Mouse (Mus musculus) spleen, postnatal 14 days (tissue): ENCODE measurements around the gene Arsj.

Experiments
- DNase-seq, 2 experiments: peaks; one replicate each; pipeline ENCODE4 v3.0.0; 2021 to 2022; ENCODE audit warnings: low spot score in 2 of 2

Arsj gene

DNA sequence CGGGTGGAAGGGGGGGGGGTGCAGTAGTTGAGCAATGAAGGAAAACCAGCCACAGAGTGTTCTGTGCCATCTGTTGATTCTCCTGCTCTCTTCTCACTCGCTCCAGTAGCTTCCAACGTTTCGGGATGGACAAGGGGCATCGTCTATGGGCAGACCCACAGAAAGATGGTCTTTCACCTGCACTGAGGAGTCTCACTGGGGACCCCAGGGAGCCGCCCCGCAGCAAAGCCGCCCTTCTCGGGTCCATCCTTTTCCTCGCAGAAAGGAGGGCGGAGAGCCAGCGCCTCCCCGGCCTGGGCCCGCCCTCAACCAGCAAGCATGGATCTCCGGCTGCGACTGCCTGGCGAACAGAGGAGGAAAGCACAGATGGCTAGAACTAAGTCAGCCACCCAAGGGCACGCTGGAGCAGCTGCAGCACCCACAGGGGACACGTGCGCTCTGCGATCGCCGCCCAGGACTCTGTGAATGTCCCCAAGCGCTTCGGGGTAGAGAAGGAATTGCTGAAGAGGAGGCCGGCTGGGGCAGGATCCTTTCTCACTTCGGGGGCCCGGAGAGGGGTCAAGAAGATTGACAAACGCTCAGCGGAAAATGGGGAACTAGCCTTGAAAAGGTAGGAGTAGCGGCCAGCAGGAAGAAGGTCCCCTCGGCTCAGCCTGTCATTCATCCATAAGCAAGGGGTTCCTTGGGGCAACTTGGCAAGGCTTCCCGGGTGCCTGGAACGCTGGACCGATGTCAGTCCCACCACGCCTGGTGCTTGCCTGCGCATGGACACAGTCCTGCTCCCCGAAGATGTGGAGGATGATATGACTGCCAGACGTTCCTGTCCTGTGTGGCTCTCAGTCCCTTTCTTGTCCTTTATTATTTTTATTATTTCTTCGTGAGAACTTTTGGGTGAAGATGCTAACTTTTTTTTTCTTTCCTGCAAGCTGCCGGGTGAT, at the start of gene Arsj:
Gene Arsj, plus strand, starts transcription at position 117 of the 938 bp plus-strand sequence.
- no peak for DNase-seq

- DNase-seq = no peak
Measured at GRCm38 (mm10) chr3:126324872-126325498, 38.5 kb upstream of the Arsj start.

DNA sequence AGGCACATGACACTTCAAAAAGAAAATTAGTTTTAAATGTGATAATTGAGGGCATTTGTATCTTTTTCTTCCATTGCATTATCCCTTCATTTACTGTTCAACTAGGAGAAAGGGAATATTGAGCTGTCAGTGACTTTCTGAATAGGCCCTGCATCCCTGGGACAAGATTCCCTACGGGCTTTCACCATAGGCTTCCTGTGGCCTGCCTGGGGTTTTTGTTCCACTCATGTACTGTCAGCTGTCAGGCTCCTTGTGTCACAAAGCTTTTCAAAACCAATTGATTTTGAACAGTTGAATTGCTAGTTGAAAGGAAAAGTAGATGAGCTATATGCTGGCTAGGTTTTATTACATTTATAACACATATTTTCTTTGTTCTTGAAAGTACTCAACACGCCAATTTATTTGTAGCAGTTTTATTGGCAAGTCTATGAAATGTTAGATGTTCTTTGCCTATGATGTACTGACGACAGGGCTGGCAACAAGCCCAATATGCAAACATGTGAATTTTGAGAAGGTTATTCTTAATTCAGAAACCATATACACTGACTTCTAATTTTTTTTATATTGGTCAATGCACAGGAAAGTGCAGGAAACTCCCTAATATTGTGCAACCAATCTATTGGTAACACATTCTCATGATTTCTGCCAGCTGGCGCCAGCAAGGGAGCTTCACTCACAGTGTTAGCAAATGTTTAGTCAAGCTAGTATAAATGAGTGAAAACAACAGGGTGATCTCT, 37.4 kb upstream of the Arsj start:
- no peak for DNase-seq

- DNase-seq = no peak
Measured at GRCm38 (mm10) chr3:126326628-126327325, 36.7 kb upstream of the Arsj start.

GRCm38 (mm10) chr3:126335329-126335728, 28.2 kb upstream of the Arsj start:
- no peak for DNase-seq

DNA sequence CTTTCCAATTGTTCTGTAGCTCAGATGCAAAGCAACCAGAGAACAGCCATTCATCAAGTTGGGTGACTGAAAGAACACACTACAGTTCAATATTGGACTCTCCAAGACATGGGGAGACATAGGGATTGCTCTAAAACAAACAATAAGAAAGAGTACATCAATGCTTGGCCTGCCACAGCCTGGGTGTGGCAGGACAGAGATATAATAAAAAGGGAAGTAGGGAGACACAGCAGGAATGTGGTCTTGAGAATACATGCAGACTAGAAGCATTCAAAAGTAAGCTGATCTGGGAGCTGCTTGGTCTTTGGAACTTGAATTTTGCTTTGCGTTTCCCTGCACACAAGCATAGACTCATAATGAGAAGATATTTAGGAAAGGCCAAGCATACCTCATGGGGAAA, 18.7 kb upstream of the Arsj start:
- no peak for DNase-seq

DNA sequence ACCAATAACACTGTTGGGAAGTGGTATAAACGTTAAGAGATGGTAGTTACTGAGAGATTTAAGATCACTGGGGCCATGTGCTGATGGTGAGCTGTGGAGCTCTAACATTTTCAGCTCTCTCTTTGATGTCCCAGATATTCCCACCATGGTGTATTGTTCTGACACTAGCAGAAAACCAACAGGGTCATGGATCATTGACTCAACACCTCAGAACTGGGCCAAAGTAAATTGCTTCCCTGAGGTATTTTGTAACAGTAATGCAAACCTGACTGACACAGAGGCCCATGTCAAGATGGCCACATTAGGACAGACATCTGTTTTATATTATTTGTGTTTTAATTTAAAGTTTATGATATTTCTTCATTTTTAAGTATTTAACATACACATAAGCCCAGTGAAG, 3.7 kb upstream of the Arsj start:
- DNase-seq = no peak

- no peak for DNase-seq
Measured at GRCm38 (mm10) chr3:126362392-126362791, 1.1 kb upstream of the Arsj start.

DNA sequence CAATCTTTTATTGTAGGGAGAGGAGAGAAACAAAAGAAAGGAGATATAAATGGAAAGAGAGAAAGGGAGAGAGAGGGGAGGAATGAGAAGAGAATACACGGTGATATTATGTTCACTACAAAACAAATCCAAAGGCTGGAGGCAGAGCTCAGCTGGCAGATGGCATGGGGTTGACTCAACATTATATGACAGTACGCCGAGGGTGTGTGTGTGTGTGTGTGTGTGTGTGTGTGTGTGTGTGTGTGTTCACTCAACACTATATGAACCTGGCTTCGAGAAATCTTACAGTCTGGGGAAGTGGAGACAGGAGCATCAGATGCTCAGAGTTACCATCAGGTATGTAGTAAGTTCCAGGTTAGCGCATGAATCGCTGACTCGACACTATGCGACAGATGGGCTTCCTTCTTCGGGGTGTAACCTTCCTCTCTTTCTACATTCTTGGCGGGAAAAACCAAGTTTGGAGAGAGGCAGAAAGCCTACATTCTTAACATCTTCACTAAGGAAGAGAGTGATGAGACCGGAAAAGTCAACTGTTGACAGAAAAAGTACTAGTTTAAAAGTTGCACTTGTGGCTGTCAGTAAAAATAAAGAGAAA, 456 bp upstream of the Arsj start:
- DNase-seq = no peak

- DNase-seq = no peak
Measured at GRCm38 (mm10) chr3:126364555-126364954, 1.1 kb downstream of the Arsj start.

DNA sequence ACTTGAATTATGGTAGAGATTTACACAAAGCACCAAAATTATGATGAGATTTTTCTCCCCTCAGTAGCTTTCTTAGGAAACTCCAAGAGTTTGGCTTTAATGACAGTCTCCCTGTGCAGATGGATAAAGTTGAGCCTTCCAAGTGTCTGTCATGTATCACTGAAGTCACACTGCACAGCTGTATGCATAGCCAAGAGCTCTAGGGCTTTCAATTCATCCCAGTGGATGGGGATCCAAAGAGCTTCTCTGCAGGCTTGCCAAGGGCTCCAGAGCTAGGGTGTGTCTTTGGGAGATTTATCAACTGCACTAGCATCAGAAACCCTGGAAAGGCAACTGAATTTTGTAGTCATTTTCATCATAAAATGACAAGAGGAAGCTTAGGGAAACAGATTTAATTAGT, 7.1 kb downstream of the Arsj start:
- DNase-seq = no peak

DNA sequence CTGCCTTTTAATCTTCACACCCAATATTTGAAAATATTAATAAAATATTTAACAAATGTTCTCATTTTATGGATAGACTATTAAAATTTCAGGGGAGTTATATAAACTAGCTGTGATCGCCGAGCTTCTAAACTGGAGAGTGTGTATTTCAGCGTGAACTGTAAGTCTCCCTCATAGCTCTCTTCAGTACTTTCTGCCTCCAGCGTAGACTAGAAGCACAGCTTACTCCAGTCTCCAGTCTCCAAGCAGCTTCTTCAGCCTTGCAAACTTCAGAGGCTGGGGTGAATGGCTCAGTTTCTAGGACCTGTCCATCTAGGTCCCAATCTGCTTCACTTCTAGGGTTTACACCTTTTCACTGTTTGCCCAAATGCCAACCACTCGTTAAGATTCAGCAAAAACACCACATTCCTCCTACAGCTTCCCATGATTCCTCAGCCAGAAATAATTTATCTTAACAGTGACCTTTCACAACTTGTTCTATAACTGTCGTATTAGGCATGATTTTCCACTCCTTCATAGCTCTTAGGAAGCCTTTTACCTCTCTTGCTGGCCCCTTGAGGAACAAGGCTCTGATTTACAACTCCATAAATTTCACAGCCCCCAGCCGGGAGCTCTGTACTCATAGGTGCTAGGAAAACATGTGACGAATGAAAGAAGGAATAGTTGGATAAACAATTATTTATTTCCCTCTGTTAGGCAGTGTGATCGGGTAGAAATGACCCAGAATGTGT, 9.5 kb downstream of the Arsj start:
- no peak for DNase-seq

- DNase-seq = no peak
Measured at GRCm38 (mm10) chr3:126373721-126374120, 10.2 kb downstream of the Arsj start.

- DNase-seq = no peak
Measured at GRCm38 (mm10) chr3:126379252-126379651, 15.8 kb downstream of the Arsj start.

GRCm38 (mm10) chr3:126379702-126380101, 16.2 kb downstream of the Arsj start:
- no peak for DNase-seq

DNA sequence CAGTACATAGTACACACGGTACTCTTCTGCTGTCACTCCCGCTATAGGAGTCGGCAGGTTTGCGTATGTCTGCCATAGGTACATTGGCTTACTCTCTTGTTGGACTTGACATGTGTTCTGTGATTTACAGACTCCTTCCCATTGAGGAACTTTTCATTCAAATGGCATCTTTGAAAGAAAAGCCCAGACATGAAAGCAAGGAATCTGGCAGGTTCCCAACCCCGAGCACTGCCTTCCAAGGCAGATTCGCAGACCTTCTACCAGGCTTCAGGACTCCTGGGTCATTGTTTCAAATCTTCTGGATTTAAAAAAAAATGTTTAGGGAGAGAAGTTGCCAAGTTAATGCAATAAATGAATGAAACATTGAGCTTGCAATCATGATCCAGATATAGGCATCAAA, 19.8 kb downstream of the Arsj start:
- DNase-seq = no peak

DNA sequence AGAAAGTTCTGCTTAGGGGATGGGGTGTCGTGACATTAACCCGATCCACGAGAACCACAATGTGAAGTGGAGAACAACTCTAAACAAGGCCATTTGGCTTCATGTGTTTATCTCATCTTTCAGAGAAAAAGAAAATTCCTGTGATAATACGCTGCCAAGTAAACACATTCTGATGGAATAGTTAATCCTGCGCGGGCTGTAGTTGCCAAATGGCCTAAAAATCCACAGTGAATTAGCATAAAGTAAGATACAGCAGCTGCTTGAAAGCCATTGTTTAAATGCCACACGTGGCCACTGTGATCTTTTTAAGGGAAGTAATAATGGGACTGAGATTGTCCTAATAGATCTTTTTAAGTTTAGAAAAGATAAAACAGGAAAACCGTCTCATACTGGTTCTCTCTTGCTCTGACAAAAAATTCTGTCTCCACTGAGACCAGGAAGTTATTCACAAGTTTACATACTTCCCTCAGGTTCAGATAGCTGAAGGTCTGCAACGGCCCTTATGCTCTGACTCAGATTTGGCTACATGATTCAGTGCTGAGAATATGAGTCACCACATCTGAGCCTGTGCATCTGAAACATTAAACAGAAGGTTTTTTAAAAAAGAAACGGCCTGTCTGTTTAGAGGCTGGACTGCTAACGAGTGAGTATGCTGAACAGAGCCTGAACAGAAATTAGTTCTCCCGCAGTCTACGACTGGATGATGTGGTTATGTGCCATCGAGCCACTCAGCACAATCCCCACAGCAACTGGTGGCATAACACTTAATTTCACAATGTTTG, 21.4 kb downstream of the Arsj start:
- no peak for DNase-seq

DNA sequence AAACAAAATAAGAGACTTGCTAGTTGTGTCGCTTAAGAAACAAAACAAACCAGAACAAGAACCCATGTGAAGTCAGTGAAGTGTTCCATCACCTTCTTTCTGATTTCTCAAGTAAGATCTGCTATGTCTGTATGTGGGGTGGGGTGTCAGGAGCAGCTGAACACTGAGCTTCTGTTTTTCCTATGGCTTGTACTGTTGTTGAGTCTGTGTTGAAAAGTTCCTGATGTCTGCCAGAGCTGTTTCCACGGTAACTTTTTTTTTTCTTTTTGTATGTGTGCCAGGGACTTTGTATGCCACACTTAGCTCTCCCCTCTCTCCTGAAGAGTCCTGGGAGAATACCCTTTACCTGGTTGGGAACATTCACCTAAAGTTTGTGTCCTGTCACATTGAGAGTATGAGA, 34.0 kb downstream of the Arsj start:
- DNase-seq = no peak

DNA sequence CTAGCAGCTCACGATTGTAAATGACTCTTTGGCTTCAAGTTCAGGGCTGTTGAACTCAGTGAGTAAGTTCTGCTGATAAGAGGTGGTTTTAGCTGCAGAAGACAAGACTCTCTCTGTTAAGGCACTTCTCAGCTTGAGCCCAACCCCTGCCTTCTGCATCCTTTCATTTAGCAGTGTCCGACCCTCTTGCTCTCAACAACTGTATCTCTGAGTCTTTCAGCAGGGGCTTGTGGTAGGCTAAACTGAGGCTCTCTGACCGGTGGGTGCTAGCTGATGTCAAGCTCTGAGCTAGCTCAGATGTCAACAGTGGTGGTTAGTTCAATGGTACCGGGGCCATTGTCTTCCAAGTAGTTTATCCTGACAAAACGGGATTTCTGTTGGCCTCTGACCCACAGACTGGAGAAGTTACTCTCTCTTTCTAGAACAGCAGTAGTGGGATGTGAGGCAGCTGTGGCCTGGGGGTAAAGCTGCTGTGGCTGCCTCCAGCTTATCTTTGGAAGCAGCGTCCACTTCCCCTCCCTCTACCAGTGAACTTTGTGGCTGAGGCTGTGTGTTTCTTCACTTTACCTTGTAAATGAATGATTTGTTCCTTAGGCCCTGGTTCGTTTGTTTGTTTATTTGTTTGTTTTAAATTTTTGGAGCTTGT, 34.6 kb downstream of the Arsj start:
- no peak for DNase-seq
